Mouse (Mus musculus) lung, postnatal 36 days (tissue): ENCODE results near the gene Pigg.
"Not testable (repeated sequence)": the region's sequence is repeated elsewhere in the genome, so short reads cannot be mapped to it uniquely, and the experiment has no call there.

ENCODE experiments used
- DNase-seq: peaks from one replicate; pipeline ENCODE4 v3.0.0; 2022; ENCODE audit warnings: mixed read lengths

The Pigg gene

DNA sequence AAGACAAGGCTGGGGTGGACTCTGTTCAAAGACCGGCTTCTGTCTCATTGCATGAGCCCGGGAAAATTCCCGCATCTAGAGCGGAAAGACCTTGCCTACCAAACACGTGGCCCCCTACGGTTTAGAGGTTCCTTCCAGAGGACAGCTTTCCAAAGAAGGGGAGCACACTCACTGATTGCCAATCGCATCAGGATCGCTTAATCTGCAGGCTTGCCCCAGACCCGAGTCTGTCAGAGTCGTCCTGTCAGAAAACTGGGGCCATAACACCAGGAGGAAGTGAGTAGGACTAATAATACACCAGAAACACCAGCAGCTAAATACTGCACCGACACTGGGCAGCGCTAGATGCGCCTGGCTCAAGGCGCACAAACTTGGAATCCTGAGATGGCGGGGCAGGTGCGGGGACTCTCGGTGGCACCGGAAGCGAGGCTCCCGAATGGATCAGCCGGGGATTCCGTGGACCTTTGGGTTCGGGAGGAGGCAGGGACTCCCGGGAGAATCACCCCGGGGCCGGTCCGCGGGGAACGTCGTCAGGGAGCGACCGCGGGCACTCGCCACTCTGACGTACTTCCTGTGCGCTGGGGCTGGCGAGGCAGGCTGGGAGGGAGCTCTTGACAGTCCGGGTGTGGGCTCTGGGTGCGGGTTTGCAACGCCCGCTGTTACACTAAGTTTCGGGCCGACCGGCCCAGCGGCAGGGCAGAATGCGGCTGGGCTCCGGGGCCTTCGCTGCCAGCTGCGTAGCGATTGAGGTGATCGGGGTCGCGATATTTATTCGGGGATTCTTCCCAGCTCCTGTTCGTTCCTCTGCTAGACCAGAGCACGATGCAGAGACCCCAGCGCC, at the start of gene Pigg:
Gene Pigg, plus strand, starts transcription at position 386 of the 841 bp plus-strand sequence.
- peak; percentile 91 for DNase-seq

DNA sequence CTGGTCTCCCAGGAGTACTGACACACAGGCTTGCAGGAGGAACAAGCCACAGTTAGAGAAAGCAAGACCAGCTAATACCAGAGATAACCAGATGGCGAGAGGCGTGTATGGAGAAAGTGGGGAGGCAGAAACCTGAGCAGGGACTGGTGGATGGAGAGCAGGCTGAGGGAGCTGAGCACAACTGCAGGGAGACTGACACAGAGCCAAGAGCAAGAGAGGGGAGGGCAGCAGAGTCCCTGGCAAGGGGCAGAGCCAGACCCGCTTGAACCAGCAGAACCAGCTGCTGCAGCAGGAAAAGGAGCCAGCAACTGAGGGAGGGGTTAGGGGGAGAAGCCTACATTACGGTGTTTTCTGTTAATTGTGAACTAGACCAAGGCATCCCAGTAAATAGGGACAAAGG, 49.7 kb upstream of the Pigg start:
- no peak for DNase-seq

DNA sequence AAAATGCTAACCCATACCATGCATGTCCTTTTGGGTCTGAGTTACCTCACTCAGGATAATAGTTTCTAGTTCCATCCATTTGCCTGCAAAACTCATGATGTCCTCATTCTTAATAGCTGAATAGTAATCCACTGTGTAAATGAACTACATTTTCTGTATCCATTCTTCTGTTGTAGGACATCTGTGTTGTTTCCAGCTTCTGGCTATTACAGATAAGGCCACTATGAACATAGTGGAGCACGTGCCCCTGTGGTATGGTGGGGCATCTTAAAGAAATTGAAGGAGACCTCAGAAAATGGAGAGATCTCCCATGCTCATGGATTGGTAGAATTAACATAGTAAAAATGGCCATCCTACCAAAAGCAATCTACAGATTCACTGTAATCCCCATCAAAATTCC, 48.6 kb upstream of the Pigg start:
- DNase-seq: not testable (repeated sequence)

DNA sequence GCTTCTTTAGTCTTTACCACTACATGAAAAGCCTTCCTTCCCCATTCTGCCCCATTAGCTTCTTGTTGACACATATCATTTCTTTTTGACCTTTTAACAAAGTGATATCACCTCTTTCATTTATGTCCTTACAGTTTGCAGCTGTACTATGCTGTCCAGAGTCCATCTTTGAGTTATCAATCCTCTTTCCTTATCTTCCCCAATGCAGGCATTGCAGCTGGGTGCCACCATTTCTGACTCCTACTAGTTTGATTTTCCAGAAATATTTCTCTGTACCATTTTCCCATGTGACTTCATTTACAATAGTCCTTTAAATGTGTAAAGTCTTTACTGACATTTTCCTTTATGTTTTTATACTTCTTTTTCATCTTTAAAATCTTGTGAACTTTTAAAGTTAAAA, 45.4 kb upstream of the Pigg start:
- DNase-seq: no peak

DNA sequence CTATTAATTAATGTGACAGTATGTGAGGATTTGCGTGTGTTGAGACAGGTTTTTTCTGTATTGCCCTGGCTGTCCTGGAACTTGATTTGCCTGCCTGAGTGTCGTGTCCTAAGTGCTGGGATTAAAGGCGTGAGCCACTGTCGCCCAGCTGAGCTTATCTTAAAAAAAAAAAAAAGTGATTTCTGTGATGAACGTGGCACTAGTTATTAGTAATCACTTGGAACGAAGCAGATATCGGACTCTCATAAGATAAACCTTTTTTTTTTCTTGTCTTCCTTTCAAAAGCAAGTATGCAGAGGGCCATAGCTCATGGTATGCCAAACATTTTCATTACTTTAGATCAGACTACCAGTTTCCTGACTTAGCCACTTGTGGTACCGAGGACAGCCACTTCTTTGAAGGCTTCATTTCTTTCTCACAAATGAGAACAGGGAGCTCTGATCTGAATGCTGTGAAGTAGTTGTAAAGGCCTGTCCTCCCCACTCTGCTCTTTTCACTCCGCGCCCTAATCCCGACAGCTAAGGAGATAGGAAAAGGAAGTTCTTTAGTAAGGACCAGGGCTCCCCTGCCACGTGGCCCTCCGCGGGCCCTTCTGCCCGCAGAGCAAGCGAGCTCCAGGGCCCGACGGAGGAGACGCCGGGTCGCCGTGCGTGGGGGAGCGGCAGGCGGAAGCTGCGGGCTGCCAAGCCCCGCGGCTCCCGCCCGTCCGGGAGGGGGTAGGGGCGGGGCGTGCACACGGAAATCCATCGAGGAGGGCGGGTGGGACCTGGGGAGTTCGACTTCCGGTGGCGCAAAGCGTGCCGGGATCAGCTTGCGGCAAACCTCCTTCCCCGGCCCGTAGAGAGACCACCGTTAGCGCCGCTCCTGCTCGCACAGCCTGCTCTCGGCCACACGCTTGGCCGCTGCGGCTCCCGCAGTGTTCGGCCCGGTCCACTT, 44.0 kb upstream of the Pigg start, which contains the start of gene Dr1:
Gene Dr1, plus strand, starts transcription at position 771 of the 936 bp plus-strand sequence.
- peak; percentile 90 for DNase-seq

DNA sequence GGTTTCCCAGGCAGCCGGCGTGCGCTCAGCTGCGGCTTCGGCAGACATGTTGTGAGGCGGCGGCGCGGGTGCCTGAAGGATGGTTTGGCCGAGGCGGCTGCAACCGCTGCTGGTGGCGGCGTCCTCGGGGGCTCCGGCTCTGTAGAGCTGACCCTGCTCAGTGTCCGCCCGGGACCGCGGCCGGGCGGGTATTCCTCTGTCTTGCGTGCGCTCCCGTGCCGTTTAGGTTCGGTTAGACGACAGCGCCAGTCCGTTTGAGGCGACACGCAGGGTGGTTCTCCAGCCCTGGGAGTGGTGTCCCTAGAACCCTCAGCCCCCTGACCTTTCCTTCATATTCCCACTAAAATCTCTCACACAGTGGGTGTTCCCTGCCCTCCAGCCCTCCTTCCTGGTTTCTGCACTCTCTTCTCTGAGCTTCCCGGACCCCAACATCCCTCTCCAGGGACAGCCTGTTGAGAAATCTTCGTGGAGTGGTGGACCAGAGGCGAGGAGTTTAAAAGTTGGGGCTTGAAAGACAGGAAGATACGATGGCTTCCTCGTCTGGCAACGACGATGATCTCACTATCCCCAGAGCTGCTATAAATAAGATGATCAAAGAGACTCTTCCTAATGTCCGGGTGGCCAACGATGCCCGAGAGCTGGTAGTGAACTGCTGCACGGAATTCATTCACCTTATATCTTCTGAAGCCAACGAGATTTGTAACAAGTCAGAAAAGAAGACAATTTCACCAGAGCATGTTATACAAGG, 43.2 kb upstream of the Pigg start:
- peak; percentile 13 for DNase-seq

DNA sequence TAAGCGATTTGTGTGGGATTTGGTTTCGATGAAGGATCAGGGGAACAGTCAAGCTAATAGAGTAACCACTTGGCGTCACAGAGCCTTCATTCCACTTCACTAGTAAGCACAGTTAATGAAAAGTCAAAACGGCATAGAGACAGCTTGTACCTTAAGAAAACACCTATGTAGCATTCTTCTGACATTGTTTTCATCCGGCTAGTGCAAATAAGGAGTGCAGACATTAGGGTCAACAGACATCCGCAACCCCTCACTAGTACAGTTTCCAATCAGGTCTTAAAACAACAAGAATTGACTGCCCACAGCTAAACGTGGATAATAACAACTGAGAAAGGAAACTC, 42.6 kb upstream of the Pigg start:
- no peak for DNase-seq

DNA sequence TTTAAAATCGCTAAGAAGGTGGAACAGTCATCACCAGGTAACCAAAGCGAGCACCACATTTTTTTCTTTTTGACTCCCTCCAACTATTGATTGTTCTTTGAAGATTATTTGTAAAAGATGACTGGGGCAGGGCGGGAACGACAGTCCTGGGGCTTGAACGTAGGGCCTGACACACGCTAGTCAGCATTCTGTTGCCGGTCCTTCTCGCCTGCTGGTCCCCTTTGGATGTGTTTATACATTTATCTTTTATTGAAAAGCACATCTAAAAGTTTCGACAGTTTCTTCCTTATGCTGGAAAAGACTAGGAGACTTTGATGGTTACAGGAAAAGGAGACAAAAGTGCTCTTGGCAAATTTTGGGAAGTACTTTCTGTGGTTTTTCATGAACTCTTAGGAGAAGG, 42.0 kb upstream of the Pigg start:
- DNase-seq: no peak

DNA sequence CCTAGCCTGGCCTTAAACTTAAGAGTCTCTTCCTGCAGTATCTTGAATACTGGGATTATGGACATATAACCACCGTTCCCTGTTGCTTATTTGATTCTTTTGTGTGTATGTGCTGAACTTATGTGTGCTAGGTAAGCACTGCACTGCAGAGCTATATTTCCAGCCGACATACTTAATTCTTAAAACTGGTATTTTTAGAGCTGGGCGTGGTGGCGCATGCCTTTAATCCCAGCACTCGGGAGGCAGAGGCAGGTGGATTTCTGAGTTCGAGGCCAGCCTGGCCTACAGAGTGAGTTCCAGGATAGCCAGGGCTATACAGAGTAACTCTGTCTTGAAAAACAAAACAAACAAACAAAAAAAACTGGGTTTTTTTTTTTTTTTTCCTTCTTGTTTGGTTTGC, 41.1 kb upstream of the Pigg start:
- not testable (repeated sequence) for DNase-seq

DNA sequence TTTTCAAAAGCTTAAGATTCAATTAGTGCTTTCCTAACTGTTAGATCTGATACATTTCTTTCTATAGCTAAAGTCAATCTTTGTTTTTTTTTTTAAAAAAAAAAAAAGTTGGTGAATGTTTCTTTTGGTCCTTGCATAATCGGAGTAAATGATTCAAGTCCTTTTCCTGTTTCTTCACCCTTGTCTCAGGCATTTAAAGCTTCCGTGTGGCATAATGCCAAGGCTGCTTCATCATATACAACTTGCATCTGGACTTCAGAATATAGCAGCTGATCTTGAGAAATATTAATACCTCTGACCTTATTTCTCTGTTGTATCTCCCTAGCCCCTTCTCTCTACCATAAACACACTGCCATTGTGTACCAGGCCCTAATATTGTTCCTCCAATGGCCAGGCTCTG, 25.5 kb upstream of the Pigg start:
- peak; percentile 41 for DNase-seq

DNA sequence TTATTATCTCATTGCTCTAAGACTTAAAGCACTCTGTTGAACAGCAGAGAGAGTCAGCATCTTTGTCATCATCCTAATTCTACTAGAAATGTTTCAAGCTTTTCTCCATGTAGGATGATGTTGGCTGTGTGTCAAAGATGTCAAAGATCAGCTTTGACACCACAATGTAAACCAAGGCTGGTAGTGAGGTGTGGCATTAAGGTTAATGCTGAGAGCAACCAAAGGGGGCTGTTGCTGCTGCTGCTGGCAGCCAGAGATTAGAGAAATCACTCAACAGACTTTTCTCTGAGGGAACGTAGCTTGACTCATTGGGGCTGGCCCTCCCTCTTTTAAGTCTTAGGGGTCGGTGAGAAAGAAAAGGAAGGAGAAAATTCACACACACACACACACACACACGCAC, 10.8 kb upstream of the Pigg start:
- no peak for DNase-seq

DNA sequence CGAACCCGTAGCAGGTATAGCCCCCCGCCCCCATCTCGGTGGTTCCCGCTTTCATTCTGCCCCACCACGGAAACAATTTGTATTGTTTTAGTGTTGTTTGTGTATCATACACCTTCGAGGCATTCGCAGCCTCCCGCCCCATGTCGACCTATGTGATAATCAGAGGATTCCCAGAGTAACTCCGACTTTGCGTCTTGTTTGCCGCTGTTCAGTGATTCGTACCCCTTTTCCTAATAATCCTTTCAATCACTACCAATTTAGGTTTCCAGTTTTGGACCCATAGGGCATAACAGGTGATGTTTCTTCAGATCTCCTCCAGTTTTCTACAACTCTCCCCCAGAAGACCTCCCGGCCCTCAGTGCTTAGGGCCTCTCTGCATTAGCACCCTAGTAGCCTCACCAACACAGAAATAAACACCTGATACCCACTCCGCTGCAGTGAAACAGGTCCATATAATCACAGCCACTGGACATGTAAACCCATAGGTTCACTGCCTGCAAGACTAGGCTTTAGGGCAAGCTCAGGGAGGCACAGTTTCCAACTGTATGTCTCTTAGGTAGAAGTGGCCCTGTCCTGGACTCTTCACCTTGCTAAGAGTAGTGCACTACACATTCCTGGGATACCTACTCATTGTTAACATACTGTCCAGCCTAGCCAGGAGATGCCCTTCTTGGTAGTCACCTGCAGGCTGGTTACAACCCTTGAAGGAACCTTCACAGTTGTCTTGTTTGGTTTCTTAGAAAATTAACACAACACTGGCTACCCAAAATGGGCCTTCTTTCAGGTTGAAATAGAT, 854 bp downstream of the Pigg start:
- peak; percentile 1 for DNase-seq

DNA sequence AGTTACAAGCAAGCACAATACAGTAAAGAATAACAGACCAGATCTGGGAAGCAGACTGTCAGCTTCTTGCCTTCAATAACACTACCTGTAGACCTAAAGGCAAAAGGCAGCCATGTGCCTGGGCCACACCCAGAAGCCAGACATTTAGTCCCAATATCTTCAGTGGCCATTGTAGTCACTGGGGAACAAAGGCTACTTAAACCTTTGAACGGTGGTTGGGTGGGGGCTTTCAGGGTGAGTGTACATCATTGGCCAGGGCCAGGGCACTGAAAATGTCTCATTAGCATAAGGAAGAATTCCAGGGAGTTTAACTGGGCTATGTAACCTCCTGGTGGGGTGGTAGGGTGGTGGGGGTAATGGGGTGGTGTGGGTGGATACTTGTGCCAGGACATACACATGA, 18.6 kb downstream of the Pigg start:
- DNase-seq: no peak

DNA sequence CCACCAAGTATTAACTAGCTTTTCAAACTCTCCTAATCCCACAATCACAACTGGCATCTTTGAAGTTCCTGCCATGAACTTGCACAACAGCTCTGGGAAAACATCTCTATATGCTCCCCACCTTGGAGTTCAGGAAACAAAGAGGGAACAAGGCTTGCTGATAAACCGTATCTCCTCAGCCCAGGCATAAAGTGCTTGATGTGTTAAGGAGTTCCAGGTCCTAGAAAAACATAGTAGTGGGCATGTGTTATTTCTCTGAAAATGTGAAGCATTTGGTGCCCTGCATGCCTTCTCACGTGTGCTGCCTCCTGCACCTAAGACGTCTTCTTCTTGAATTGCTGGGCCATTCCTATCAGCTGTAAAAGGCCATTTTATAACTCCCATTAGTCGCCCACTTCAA, 25.0 kb downstream of the Pigg start:
- DNase-seq: no peak

DNA sequence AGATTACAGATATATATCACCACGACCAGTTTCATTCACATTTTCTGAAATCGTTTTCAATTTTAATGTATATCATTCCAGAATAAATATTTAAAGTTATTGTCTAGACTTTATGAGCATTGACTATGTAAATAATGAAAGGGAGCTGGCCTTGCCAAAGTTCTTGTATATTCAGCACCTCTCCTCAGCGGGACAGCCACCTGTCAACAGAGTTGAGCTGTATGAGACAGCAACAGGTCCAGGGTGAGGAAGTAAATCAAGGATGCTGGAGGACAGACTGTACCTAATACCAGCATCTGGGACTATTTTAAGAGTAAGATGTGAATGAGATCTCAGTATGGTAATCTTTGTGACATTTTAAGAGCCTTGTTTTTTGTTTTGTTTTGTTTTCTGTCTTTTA, 25.6 kb downstream of the Pigg start:
- DNase-seq: no peak

DNA sequence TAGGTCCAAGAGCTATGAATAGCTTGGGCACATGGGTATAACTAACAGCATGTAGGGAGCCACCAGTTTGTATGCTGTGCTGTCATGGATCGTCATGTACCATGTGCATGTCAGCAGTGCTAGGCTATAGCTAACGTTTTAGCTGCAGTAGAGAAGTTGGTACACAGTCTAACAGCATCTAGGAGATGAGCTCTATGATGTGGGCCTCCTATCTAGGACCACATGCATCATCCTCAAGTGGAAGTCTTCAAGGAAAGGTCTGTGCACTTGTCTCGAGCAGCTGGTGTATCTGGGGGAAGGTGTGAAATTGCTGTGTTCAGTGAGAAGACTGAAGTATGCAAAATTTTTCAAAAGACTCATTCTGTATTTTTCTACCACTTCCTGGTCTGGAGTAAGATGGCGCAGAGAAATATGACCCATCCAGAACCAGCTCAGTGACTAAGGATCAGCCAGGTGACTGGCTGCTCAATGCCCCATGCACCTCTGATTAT, 31.3 kb downstream of the Pigg start:
- no peak for DNase-seq

DNA sequence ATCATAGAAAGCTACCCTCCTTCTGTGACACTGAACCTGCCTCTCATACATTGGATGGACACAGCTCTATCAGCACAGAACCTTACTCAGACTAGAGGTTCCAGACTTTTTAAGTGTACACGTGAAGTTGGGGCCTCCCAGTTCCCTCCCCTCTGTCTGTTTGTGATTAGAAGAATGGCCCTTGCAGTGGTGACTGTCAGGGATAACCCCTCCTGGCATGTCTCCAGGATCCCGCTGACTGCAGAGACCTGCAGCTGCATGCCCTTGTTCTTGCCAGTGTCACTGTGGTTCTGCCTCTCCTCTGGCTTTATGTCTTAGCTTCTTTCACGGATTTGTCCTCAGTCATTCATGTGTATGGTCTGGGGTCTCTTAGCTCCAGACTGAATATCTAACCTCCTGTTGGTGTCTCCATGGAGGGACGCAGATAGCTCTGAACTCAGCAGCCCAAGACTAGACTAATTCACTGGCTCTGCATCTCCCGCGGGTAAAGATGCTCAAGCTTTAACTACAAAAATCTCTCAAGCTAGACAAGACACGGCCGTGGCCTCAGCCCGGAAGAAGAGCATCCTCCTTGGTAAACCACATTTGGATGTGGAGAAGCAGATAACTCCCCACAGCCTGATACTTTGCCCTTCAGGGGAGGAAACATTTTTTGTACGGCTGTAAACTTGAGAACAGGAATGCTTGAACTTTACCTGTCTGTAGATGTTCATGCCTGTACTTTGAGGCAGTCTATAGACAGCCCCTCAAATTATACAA, 33.1 kb downstream of the Pigg start:
- no peak for DNase-seq

DNA sequence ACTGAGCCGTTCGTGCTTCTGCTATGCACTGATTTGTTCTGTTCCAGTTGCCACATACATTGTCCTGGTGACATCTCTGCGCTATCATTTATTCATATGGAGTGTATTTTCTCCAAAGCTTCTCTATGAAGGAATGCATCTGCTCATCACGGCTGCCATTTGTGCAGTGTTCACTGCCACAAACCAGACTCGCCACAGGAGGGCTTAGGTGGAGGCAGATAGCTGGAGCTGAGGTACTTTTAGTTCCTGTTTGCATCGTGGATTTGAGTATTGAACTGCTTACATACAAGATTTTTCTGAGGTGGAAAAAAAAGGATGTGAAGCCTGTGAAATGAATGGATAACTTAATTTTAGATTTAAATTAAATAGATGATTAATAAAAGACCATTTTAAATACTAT, 35.4 kb downstream of the Pigg start:
- no peak for DNase-seq

DNA sequence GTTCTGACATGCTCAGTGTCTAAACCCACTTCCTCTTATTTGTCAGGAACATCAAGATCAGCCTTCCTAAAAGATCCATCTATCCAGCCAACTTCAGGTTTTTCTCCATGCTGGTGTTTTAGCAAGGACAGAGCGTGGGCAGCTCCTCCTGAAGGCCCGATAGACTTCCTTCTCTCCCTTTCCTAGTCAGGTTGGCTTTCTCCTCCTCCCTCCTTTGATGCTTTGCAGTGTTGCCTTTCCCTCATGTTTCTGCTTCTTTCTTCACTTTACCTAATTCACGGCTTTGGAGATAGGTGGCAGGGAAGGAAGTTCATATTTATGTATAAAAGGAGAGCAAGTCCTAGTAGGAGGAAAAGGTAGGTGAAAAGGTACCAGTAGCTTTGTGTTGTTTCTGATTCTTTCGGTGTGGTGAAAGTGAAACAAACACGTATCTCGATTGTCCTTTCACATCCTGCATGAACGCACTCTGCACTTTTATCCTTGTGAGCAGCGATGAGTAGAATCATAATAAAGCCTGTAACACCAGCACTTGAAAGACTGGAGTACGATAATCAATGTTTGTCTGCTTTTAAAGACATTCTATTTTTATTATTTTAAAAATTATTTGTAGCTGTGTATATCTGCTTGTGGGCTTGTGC, 37.2 kb downstream of the Pigg start:
- no peak for DNase-seq

DNA sequence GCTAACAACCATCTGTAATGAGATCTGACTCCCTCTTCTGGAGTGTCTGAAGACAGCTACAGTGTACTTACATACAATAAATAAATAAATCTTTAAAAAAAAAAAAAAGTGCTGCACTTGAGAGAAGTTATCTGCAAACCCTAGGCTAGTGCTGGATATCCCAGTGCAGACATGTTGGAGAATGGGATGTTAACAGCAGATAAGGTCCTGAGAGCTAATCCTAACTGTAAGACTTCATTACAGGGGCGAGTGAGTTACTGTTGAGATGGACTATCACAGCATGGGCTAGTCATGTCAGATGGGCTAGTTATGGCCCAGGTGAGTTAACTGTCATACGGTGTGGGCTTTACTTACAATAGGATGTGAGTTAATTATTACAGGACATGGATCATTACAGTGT, 41.6 kb downstream of the Pigg start:
- no peak for DNase-seq

DNA sequence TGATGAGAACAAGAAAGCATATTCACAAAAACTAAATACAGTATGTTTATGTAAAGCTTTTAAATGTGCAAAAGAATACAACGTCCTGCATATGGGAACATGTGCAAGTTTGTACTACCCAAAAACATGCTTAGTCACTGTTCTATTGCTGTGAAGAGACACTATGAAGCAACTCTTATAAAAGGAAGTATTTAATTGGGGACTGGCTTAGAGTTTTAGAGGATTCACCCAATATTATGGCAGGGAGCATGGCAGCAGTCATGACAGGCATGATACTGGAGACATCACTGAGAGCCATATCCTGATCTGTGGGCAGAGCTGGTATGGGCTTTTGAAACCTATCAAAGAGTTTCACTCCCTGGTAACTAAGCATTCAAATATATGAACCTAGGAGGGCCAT, 45.5 kb downstream of the Pigg start:
- DNase-seq: no peak
